Mouse (Mus musculus) lung, embryonic 14.5 days (tissue): ENCODE measurements around the gene Shank1. TPM values are rescaled to one million over a fixed set of nuclear protein-coding genes. Genes with fewer than 3 reads are reported as not detected.

ENCODE experiments used
- ATAC-seq: fragments of 200-750 bp; cut with Nextera tagmentation; 2 replicates; pipeline ENCODE4 v1.8.0; 2017; ENCODE audit warnings: mild to moderate bottlenecking, moderate TSS enrichment, moderate library complexity; ENCODE audit not compliant: insufficient read depth
- DNase-seq: peaks from one replicate; pipeline ENCODE4 v3.0.0-alpha.2; 2015
- H3K27ac ChIP-seq: fragments of 300-500 bp; sonication (generic); 2 replicates; pipeline ENCODE4 v1.5.1; 2014; ENCODE audit warnings: low read depth, mild to moderate bottlenecking, moderate library complexity
- H3K27me3 ChIP-seq: fragments of 300-500 bp; sonication (generic); 2 replicates; pipeline ENCODE4 v1.6.1; 2014; ENCODE audit warnings: low read length, control low read depth; ENCODE audit not compliant: insufficient read depth
- H3K36me3 ChIP-seq: fragments of 300-500 bp; sonication (generic); 2 replicates; pipeline ENCODE4 v1.6.1; 2014; ENCODE audit warnings: control low read depth; ENCODE audit not compliant: insufficient read depth
- H3K4me1 ChIP-seq: fragments of 300-500 bp; sonication (generic); 2 replicates; pipeline ENCODE4 v1.6.1; 2014; ENCODE audit warnings: antibody characterized with exemption, control low read depth; ENCODE audit not compliant: insufficient read depth
- H3K4me2 ChIP-seq: fragments of 300-500 bp; sonication (generic); 2 replicates; pipeline ENCODE4 v1.6.1; 2014; ENCODE audit warnings: mild to moderate bottlenecking
- H3K4me3 ChIP-seq: fragments of 300-500 bp; sonication (generic); 2 replicates; pipeline ENCODE4 v1.5.1; 2014; ENCODE audit warnings: low read depth, low read length
- H3K9ac ChIP-seq: fragments of 300-500 bp; sonication (generic); 2 replicates; pipeline ENCODE4 v1.6.1; 2014
- H3K9me3 ChIP-seq: fragments of 300-500 bp; sonication (generic); 2 replicates; pipeline ENCODE4 v1.6.1; 2016; ENCODE audit warnings: low read depth, low read length, control low read depth
- CTCF ChIP-seq: IDR thresholded peaks from 2 replicates; pipeline ENCODE4 v1.5.1; 2016; ENCODE audit warnings: antibody characterized with exemption, low read depth
- WGBS: fragments of 180-500 bp; shearing (Covaris S2); extraction: QIAGEN DNeasy Blood & Tissue Kit; methylation state at CpG from one replicate; pipeline ENCODE4 v1.1.7; 2014; 5-methylcytosine and 5-hydroxymethylcytosine counted together
- polyA plus RNA-seq: library from polyadenylated mRNA; unstranded; fragments of >200 nt; fragmentation: Nextera tagmentation; extraction: Ambion mirVana; gene quantifications from 2 replicates; pipeline ENCODE4 v1.2.1, GENCODE M21; 2014

The Shank1 gene
- polyA plus RNA-seq, 1 experiment from 2014 or later = 1.6 TPM

DNA sequence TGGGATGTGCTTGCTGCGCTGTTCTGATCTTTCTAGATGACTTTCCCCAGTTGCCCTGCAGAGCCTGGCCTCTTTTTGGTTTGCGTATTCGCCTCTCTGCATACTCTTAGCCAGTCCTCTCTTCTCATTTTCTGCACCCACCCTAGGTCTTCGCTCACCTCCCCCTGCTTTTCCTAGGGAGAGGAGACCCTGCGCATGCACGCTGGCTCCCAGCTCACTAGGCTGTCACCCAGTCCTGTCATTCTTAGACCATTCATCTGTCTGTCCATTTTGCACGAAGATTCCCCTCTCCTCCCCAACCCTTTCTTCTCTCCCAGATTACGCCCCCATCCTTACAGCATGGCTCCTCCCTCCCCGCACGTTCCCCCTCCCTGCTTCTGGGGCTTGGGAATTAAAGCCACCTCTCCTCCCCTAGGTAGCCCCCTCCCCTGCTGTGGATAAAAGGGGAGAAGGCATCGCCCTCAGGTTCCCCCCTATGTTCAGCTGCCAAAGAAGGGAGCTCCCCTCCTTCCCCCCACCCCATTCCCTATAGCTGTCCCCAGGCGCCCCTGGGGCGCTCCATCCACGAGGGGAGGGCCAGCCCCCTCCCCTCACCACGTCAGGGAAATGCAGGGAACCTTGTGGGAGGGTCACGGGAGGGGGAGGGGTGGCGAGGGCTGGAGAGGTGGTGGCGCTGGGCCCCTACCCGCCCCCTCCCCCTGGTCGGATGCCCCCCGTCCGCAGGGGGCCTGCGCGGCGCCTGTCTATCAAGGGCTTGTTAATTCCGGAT, 49.0 kb downstream of the Shank1 start:
- Histone ChIP-seq H3K9ac (peak overlapping the region; percentile 55), H3K4me2 (peak overlapping the region; percentile 82), H3K36me3 (no peaks in the 10 kb centered on the region), H3K4me3 (peak overlapping the region; percentile 43), H3K27ac (peak overlapping the region; percentile 36; the same call in 1 of the 2 replicates), H3K27me3 (peaks cover 63% of the 10 kb centered on the region), H3K9me3 (no peaks in the 10 kb centered on the region), H3K4me1 (peaks cover 14% of the 10 kb centered on the region)
- no peak for DNase-seq
- 0 out of 2 replicates have a peak, but pooled peaks have one; percentile 4 for ATAC-seq
- WGBS = 4% methylated on average over 23 of the region's 26 CpGs
- TF ChIP-seq CTCF = no peak

DNA sequence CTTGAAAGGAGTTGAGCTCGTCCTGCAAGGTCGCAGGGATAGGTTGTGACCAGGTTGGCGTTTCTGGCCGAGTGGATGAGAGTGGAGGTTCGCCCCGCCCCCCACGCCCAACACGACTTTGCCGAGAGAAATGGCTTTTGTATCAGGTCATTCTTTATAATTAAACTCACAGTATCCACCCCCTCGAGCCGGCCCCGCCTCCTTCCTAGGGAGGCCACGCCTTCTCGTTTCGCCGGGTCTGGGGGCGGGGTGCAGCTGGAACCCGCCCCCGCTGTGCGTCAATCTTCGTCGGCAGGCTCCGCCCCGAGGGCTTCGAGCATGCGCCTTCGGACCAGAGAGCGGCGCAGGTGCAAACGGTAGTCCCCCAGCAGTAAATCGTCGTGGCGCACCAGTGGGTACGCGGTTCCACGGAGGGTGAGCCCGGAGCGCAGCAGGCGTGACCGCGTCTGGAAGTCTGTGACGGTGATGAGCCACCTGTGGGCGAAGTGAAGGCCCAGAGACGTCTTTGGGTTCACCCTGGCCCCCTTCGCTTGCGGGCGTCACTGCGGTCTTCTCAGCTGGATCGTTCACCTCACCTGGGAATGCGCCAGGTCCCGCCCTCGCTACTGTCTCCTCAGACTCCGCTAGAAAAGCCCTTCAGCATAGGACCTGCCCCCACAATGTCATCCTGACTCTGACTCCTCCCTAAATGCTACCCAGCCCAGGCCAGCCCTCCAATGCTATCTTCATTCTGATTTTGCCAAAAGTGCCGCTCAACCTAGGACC, 50.0 kb downstream of the Shank1 start:
- H3K9ac ChIP-seq = peak overlapping the region; percentile 43; the same call in 1 of the 2 replicates
- peak; percentile 95 for DNase-seq
- H3K4me3 ChIP-seq = peak overlapping the region; percentile 43
- under 1% methylated on average over 54 of the region's 54 CpGs for WGBS
- H3K9me3 ChIP-seq = no peaks in the 10 kb centered on the region
- no peaks in the 10 kb centered on the region for H3K36me3 ChIP-seq
- peaks cover 14% of the 10 kb centered on the region for H3K4me1 ChIP-seq
- ATAC-seq = peak; percentile 55
- H3K27ac ChIP-seq = peak overlapping the region; percentile 36; the same call in 1 of the 2 replicates
- H3K4me2 ChIP-seq = peak overlapping the region; percentile 82
- 0 out of 2 replicates have a peak, but pooled peaks have one; percentile 8 for TF ChIP-seq CTCF
- H3K27me3 ChIP-seq = peaks cover 52% of the 10 kb centered on the region

DNA sequence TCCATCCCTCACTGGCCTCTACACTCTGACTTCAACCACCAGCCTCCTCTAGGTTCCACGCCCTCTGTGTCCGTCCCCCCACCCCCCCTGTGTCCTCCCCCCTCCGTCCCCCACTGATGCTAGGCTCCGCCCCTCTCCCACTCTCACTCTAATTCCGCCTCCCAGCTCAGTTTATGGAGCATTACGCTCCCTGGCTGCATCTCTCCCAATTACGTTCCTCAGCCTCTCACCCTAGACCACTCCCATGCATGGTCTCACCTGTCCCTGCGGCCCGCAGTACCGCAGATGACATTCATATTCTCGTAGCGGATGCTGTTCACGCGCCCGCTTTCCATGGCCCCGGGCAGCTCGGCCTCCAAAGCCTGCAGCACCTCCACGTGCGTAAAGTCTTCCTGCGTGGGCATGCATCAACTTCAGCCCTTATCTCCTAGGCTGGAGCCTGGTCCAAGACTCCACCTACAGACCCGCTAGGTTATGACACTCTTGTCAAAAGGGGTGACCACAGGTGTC, 50.8 kb downstream of the Shank1 start:
- peak; percentile 14; the same call in 1 of the 2 replicates for ATAC-seq
- Histone ChIP-seq H3K9ac (no peak overlapping the region), H3K27me3 (peaks cover 45% of the 10 kb centered on the region), H3K4me3 (peak overlapping the region; percentile 43; the same call in 1 of the 2 replicates), H3K27ac (peak overlapping the region; percentile 12; the same call in 1 of the 2 replicates), H3K4me2 (peak overlapping the region; percentile 82), H3K4me1 (peaks cover 14% of the 10 kb centered on the region), H3K9me3 (no peaks in the 10 kb centered on the region), H3K36me3 (no peaks in the 10 kb centered on the region)
- WGBS = 7% methylated on average over 21 of the region's 21 CpGs
- TF ChIP-seq CTCF = peak; percentile 13; the same call in 1 of the 2 replicates
- DNase-seq = no peak

GRCm38 (mm10) chr7:44372678-44373077, 62.6 kb downstream of the Shank1 start:
- H3K4me2 ChIP-seq = no peak overlapping the region
- no peaks in the 10 kb centered on the region for H3K9me3 ChIP-seq
- no peak overlapping the region for H3K9ac ChIP-seq
- no peak for TF ChIP-seq CTCF
- H3K27ac ChIP-seq = no peak overlapping the region
- 0 out of 2 replicates have a peak, but pooled peaks cover 4% of the 10 kb centered on the region for H3K4me1 ChIP-seq
- ATAC-seq (no peak), DNase-seq (no peak)
- H3K36me3 ChIP-seq = no peaks in the 10 kb centered on the region
- H3K4me3 ChIP-seq = no peak overlapping the region
- 88% methylated on average over 8 of the region's 8 CpGs for WGBS
- H3K27me3 ChIP-seq = no peaks in the 10 kb centered on the region

- Histone ChIP-seq H3K27ac (no peak overlapping the region), H3K4me3 (peak overlapping the region; percentile 55), H3K4me1 (peaks cover 5% of the 10 kb centered on the region; the same call in 1 of the 2 replicates), H3K36me3 (no peaks in the 10 kb centered on the region), H3K9me3 (no peaks in the 10 kb centered on the region), H3K4me2 (peak overlapping the region; percentile 84), H3K27me3 (no peaks in the 10 kb centered on the region), H3K9ac (no peak overlapping the region; the same call in 1 of the 2 replicates)
- no peak for TF ChIP-seq CTCF
- no peak for DNase-seq
- no peak for ATAC-seq
- 14% methylated on average over 7 of the region's 7 CpGs for WGBS
These were observed 63.4 kb downstream of the Shank1 start for GRCm38 (mm10) chr7:44373460-44373859.

DNA sequence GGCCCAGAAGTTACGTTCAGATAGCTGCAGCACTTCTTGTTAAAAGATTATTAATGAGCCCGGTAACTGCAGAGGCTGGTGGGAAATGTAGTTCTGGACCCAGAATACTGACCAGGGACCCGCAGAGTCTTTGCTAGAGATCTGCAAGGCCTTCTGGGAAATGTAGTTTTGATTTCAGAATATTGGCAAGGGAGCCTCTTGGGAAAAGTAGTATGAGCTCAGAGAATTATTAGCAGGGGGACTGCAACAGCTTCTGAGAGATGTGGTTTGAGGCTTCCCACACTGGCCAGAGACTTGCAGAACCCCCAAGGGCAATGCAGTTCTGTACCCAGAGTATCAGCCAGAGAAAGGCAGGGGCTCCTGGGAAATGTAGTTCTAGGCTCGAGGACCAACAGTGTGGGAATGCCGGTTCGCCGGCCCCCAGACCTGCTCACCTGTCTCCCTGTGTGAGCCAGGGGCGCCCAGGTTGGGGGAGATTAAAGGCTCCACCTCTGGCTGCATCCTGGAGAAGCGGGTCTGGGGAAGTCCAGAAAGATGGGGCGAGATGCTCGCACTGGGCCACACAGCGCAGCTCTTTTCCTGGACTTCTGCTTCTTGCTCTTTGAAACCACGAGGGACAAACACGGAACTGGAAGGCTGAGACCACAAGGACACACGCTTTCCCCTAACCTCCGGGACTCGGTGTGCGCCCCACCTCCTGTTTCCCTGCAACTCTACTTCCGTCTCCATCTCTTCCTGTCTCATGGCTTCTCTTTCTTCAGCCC, 64.0 kb downstream of the Shank1 start:
- Histone ChIP-seq H3K27ac (peak overlapping the region; percentile 79), H3K27me3 (no peaks in the 10 kb centered on the region), H3K9ac (peak overlapping the region; percentile 63), H3K9me3 (no peaks in the 10 kb centered on the region), H3K4me2 (peak overlapping the region; percentile 84), H3K4me3 (peak overlapping the region; percentile 55), H3K36me3 (no peaks in the 10 kb centered on the region), H3K4me1 (peaks cover 7% of the 10 kb centered on the region; the same call in 1 of the 2 replicates)
- ATAC-seq (peak; percentile 91), DNase-seq (peak; percentile 95)
- TF ChIP-seq CTCF = no peak
- under 1% methylated on average over 19 of the region's 19 CpGs for WGBS
